Mouse (Mus musculus) midbrain, embryonic 14.5 days (tissue): Measurements from ENCODE around the gene Serinc2. TPM values are rescaled to one million over a fixed set of nuclear protein-coding genes. Genes with fewer than 3 reads are reported as not detected.

Source experiments
- ATAC-seq: fragments of 200-750 bp; cut with Nextera tagmentation; 2 replicates; pipeline ENCODE4 v1.8.0; 2017; ENCODE audit warnings: moderate number of reproducible peaks, moderate library complexity; ENCODE audit not compliant: low FRiP score, low TSS enrichment
- DNase-seq: peaks from one replicate; pipeline ENCODE4 v3.0.0-alpha.2; 2015
- H3K27ac ChIP-seq: fragments of 300-500 bp; sonication (generic); replicated peaks from 2 replicates; pipeline ENCODE4 v1.5.1; 2014; ENCODE audit warnings: mild to moderate bottlenecking, low read depth, low read length, moderate library complexity
- H3K27me3 ChIP-seq: fragments of 300-500 bp; sonication (generic); 2 replicates; pipeline ENCODE4 v1.6.1; 2014; ENCODE audit warnings: low read length, control low read depth, mixed read lengths; ENCODE audit not compliant: control insufficient read depth, insufficient read depth
- H3K36me3 ChIP-seq: fragments of 300-500 bp; sonication (generic); 2 replicates; pipeline ENCODE4 v1.6.1; 2014; ENCODE audit warnings: low read length, control low read depth; ENCODE audit not compliant: control insufficient read depth, insufficient read depth
- H3K4me1 ChIP-seq: fragments of 300-500 bp; sonication (generic); 2 replicates; pipeline ENCODE4 v1.6.1; 2014; ENCODE audit warnings: mild to moderate bottlenecking, antibody characterized with exemption, low read length, control low read depth; ENCODE audit not compliant: control insufficient read depth, insufficient read depth
- H3K4me2 ChIP-seq: fragments of 300-500 bp; sonication (generic); 2 replicates; pipeline ENCODE4 v1.6.1; 2014; ENCODE audit warnings: mild to moderate bottlenecking, low read length, moderate library complexity
- H3K4me3 ChIP-seq: fragments of 300-500 bp; sonication (generic); replicated peaks from 2 replicates; pipeline ENCODE4 v1.5.1; 2014; ENCODE audit warnings: low read depth, low read length
- H3K9ac ChIP-seq: fragments of 300-500 bp; sonication (generic); replicated peaks from 2 replicates; pipeline ENCODE4 v1.6.1; 2014; ENCODE audit warnings: mild to moderate bottlenecking, low read length, moderate library complexity
- H3K9me3 ChIP-seq: fragments of 300-500 bp; sonication (generic); 2 replicates; pipeline ENCODE4 v1.6.1; 2016; ENCODE audit warnings: low read length, control low read depth, mixed read lengths; ENCODE audit not compliant: control insufficient read depth
- WGBS: fragments of 180-500 bp; shearing (Covaris S2); extraction: QIAGEN DNeasy Blood & Tissue Kit; methylation state at CpG from one replicate; pipeline ENCODE4 v1.1.7; 2014; 5-methylcytosine and 5-hydroxymethylcytosine counted together
- polyA plus RNA-seq: library from polyadenylated mRNA; unstranded; fragments of >200 nt; fragmentation: Nextera tagmentation; extraction: Ambion mirVana; gene quantifications from 2 replicates; pipeline ENCODE4 v1.2.1, GENCODE M21; 2014

The Serinc2 gene
- polyA plus RNA-seq, 1 experiment from 2014 or later: 52.1 TPM

GRCm38 (mm10) chr4:130316691-130317090, 37.7 kb upstream of the Serinc2 start:
- H3K9ac ChIP-seq: no peak overlapping the region
- H3K36me3 ChIP-seq: peaks cover 65% of the 10 kb centered on the region

GRCm38 (mm10) chr4:130315771-130316527, 36.9 kb upstream of the Serinc2 start:
- H3K36me3 ChIP-seq: peaks cover 62% of the 10 kb centered on the region
- WGBS: 75% methylated on average over 13 of the region's 13 CpGs
- no peak for DNase-seq

More at GRCm38 (mm10) chr4:130316691-130317090, 37.7 kb upstream of the Serinc2 start:
- Histone ChIP-seq H3K4me3 (no peak overlapping the region), H3K27me3 (no peaks in the 10 kb centered on the region), H3K4me2 (no peak overlapping the region), H3K4me1 (no peaks in the 10 kb centered on the region), H3K9me3 (no peaks in the 10 kb centered on the region), H3K27ac (no peak overlapping the region)
- WGBS: 77% methylated on average over 10 of the region's 10 CpGs
- DNase-seq: no peak
- no peak for ATAC-seq

GRCm38 (mm10) chr4:130313552-130313951, 34.5 kb upstream of the Serinc2 start:
- H3K9ac ChIP-seq: no peak overlapping the region
- H3K27me3 ChIP-seq: peaks cover 11% of the 10 kb centered on the region; the same call in 1 of the 2 replicates
- DNase-seq: no peak
- no peaks in the 10 kb centered on the region for H3K9me3 ChIP-seq
- H3K36me3 ChIP-seq: peaks cover 51% of the 10 kb centered on the region
- peaks cover 6% of the 10 kb centered on the region; the same call in 1 of the 2 replicates for H3K4me1 ChIP-seq
- no peak overlapping the region for H3K27ac ChIP-seq
- H3K4me3 ChIP-seq: no peak overlapping the region
- ATAC-seq: no peak
- H3K4me2 ChIP-seq: no peak overlapping the region
- whole genome bisulfite sequencing: 90% methylated on average over 4 of the region's 4 CpGs

More at GRCm38 (mm10) chr4:130315771-130316527, 36.9 kb upstream of the Serinc2 start:
- H3K4me3 ChIP-seq: no peak overlapping the region
- no peak overlapping the region for H3K27ac ChIP-seq
- no peak overlapping the region for H3K4me2 ChIP-seq
- H3K9me3 ChIP-seq: no peaks in the 10 kb centered on the region
- H3K9ac ChIP-seq: no peak overlapping the region
- no peaks in the 10 kb centered on the region for H3K4me1 ChIP-seq
- ATAC-seq: no peak
- no peaks in the 10 kb centered on the region for H3K27me3 ChIP-seq

GRCm38 (mm10) chr4:130312526-130312925, 33.5 kb upstream of the Serinc2 start:
- H3K36me3 ChIP-seq: peaks cover 46% of the 10 kb centered on the region
- ATAC-seq (no peak), DNase-seq (no peak)
- no peaks in the 10 kb centered on the region for H3K9me3 ChIP-seq
- no peak overlapping the region for H3K9ac ChIP-seq
- no peak overlapping the region for H3K27ac ChIP-seq
- peaks cover 14% of the 10 kb centered on the region; the same call in 1 of the 2 replicates for H3K27me3 ChIP-seq
- peaks cover 11% of the 10 kb centered on the region; the same call in 1 of the 2 replicates for H3K4me1 ChIP-seq
- H3K4me2 ChIP-seq: no peak overlapping the region
- H3K4me3 ChIP-seq: no peak overlapping the region
- WGBS: 93% methylated on average over 3 of the region's 3 CpGs

GRCm38 (mm10) chr4:130309254-130309653, 30.2 kb upstream of the Serinc2 start:
- H3K4me2 ChIP-seq: peak overlapping the region; percentile 90
- H3K36me3 ChIP-seq: peaks cover 19% of the 10 kb centered on the region
- H3K9ac ChIP-seq: peak overlapping the region; percentile 74
- peaks cover 12% of the 10 kb centered on the region; the same call in 1 of the 2 replicates for H3K4me1 ChIP-seq
- H3K4me3 ChIP-seq: peak overlapping the region; percentile 55
- peaks cover 24% of the 10 kb centered on the region for H3K27me3 ChIP-seq
- DNase-seq (peak; percentile 20), ATAC-seq (no peak)
- H3K27ac ChIP-seq: peak overlapping the region; percentile 57; the same call in 1 of the 2 replicates
- WGBS: 41% methylated on average over 8 of the region's 8 CpGs
- no peaks in the 10 kb centered on the region for H3K9me3 ChIP-seq

GRCm38 (mm10) chr4:130308231-130309081, 29.5 kb upstream of the Serinc2 start, which contains the start of the genes Fabp3 and Gm10570:
Gene Fabp3, plus strand, starts transcription at chr4:130308595.
Gene Gm10570, minus strand, starts transcription at chr4:130308674.
- under 1% methylated on average over 52 of the region's 52 CpGs for WGBS
- peak within 1 kb of the TSS; percentile 74 for H3K9ac ChIP-seq
- H3K4me2 ChIP-seq: peak within 1 kb of the TSS; percentile 90
- peak within 1 kb of the TSS; percentile 55 for H3K4me3 ChIP-seq
- peaks cover 12% of the 10 kb centered on the region; the same call in 1 of the 2 replicates for H3K4me1 ChIP-seq
- H3K27ac ChIP-seq: peak within 1 kb of the TSS; percentile 57
- H3K36me3 ChIP-seq: peaks cover 11% of the 10 kb centered on the region
- peaks cover 24% of the 10 kb centered on the region for H3K27me3 ChIP-seq
- ATAC-seq: peak; percentile 82
- H3K9me3 ChIP-seq: no peaks in the 10 kb centered on the region
- DNase-seq: peak; percentile 85

- Histone ChIP-seq H3K36me3 (peaks cover 5% of the 10 kb centered on the region; the same call in 1 of the 2 replicates), H3K27ac (no peak overlapping the region), H3K4me2 (peak overlapping the region; percentile 90), H3K4me1 (peaks cover 12% of the 10 kb centered on the region; the same call in 1 of the 2 replicates), H3K9ac (peak overlapping the region; percentile 74), H3K9me3 (no peaks in the 10 kb centered on the region), H3K4me3 (peak overlapping the region; percentile 55), H3K27me3 (peaks cover 24% of the 10 kb centered on the region)
- WGBS: under 1% methylated on average over 23 of the region's 23 CpGs
- ATAC-seq: no peak; the same call in 1 of the 2 replicates
- peak; percentile 69 for DNase-seq
These were observed 28.8 kb upstream of the Serinc2 start for GRCm38 (mm10) chr4:130307851-130308230.

GRCm38 (mm10) chr4:130306796-130307630, 28.0 kb upstream of the Serinc2 start:
- Histone ChIP-seq H3K27ac (no peak overlapping the region), H3K9me3 (no peaks in the 10 kb centered on the region), H3K4me1 (peaks cover 12% of the 10 kb centered on the region; the same call in 1 of the 2 replicates), H3K4me3 (no peak overlapping the region), H3K27me3 (peaks cover 24% of the 10 kb centered on the region), H3K4me2 (peak overlapping the region; percentile 90), H3K36me3 (no peaks in the 10 kb centered on the region), H3K9ac (no peak overlapping the region)
- ATAC-seq (no peak), DNase-seq (no peak)
- 81% methylated on average over 10 of the region's 10 CpGs for WGBS
